Mouse (Mus musculus): Measurements from ENCODE around the gene Cnot1. TPM values are rescaled to one million over a fixed set of nuclear protein-coding genes. Genes with fewer than 3 reads are reported as not detected.
"Not testable (repeated sequence)": the region's sequence is repeated elsewhere in the genome, so short reads cannot be mapped to it uniquely, and the experiment has no call there.

Gene Cnot1
- polyA plus RNA-seq, 1 experiment = 1.2 TPM

GRCm38 (mm10) chr8:95806461-95807191, 638 bp downstream of the Cnot1 start:
- Histone ChIP-seq H3K36me3 (ENCODE audit: control insufficient read depth) (peaks cover 38% of the 10 kb centered on the region), H3K4me3 (replicated peaks) (peak overlapping the region; percentile 98), H3K9me3 (ENCODE audit: control insufficient read depth, low read length) (no peaks in the 10 kb centered on the region), H3K4me1 (ENCODE audit: control insufficient read depth) (peaks cover 50% of the 10 kb centered on the region), H3K27me3 (ENCODE audit: control insufficient read depth) (no peaks in the 10 kb centered on the region)
- TF ChIP-seq GATA1 (IDR thresholded peaks at IDR 0.05; ENCODE audit: low read length) (no peak), TAL1 (IDR thresholded peaks at IDR 0.05; ENCODE audit: low read length) (no peak)

GRCm38 (mm10) chr8:95805482-95805881, 1.8 kb downstream of the Cnot1 start:
- Histone ChIP-seq H3K9me3 (ENCODE audit: control insufficient read depth, low read length) (no peaks in the 10 kb centered on the region), H3K36me3 (ENCODE audit: control insufficient read depth) (peaks cover 49% of the 10 kb centered on the region), H3K4me1 (ENCODE audit: control insufficient read depth) (peaks cover 53% of the 10 kb centered on the region), H3K27me3 (ENCODE audit: control insufficient read depth) (no peaks in the 10 kb centered on the region), H3K4me3 (replicated peaks) (peak overlapping the region; percentile 98)
- TF ChIP-seq TAL1 (IDR thresholded peaks at IDR 0.05; ENCODE audit: low read length) (no peak), GATA1 (IDR thresholded peaks at IDR 0.05; ENCODE audit: low read length) (no peak)

- no peaks in the 10 kb centered on the region for H3K9me3 ChIP-seq (ENCODE audit: control insufficient read depth, low read length)
- no peak overlapping the region for H3K4me3 ChIP-seq (replicated peaks)
- TF ChIP-seq GATA1 (IDR thresholded peaks at IDR 0.05; ENCODE audit: low read length) (no peak), TAL1 (IDR thresholded peaks at IDR 0.05; ENCODE audit: low read length) (no peak)
- H3K27me3 ChIP-seq (ENCODE audit: control insufficient read depth) = no peaks in the 10 kb centered on the region
- H3K36me3 ChIP-seq (ENCODE audit: control insufficient read depth) = peaks cover 77% of the 10 kb centered on the region
- H3K4me1 ChIP-seq (ENCODE audit: control insufficient read depth) = peaks cover 53% of the 10 kb centered on the region
Observed at GRCm38 (mm10) chr8:95802231-95802630, 5.0 kb downstream of the Cnot1 start.

GRCm38 (mm10) chr8:95801476-95802064, 5.7 kb downstream of the Cnot1 start:
- Histone ChIP-seq H3K4me3 (replicated peaks) (no peak overlapping the region), H3K27me3 (ENCODE audit: control insufficient read depth) (no peaks in the 10 kb centered on the region), H3K36me3 (ENCODE audit: control insufficient read depth) (peaks cover 79% of the 10 kb centered on the region), H3K9me3 (ENCODE audit: control insufficient read depth, low read length) (no peaks in the 10 kb centered on the region), H3K4me1 (ENCODE audit: control insufficient read depth) (peaks cover 53% of the 10 kb centered on the region)
- TF ChIP-seq GATA1 (IDR thresholded peaks at IDR 0.05; ENCODE audit: low read length) (no peak), TAL1 (IDR thresholded peaks at IDR 0.05; ENCODE audit: low read length) (no peak)

GRCm38 (mm10) chr8:95800353-95800752, 6.9 kb downstream of the Cnot1 start:
- Histone ChIP-seq H3K4me1 (ENCODE audit: control insufficient read depth) (peaks cover 42% of the 10 kb centered on the region), H3K9me3 (ENCODE audit: control insufficient read depth, low read length) (no peaks in the 10 kb centered on the region), H3K4me3 (replicated peaks) (no peak overlapping the region), H3K36me3 (ENCODE audit: control insufficient read depth) (peaks cover 85% of the 10 kb centered on the region), H3K27me3 (ENCODE audit: control insufficient read depth) (no peaks in the 10 kb centered on the region)
- TF ChIP-seq TAL1 (IDR thresholded peaks at IDR 0.05; ENCODE audit: low read length) (no peak), GATA1 (IDR thresholded peaks at IDR 0.05; ENCODE audit: low read length) (no peak)

- Histone ChIP-seq H3K27me3 (ENCODE audit: control insufficient read depth) (no peaks in the 10 kb centered on the region), H3K4me3 (replicated peaks) (no peak overlapping the region), H3K9me3 (ENCODE audit: control insufficient read depth, low read length) (no peaks in the 10 kb centered on the region), H3K36me3 (ENCODE audit: control insufficient read depth) (peaks cover 81% of the 10 kb centered on the region), H3K4me1 (ENCODE audit: control insufficient read depth) (peaks cover 37% of the 10 kb centered on the region)
- TF ChIP-seq GATA1 (IDR thresholded peaks at IDR 0.05; ENCODE audit: low read length) = no peak
- TF ChIP-seq TAL1 (IDR thresholded peaks at IDR 0.05; ENCODE audit: low read length) = no peak
Observed at GRCm38 (mm10) chr8:95799891-95800290, 7.4 kb downstream of the Cnot1 start.

GRCm38 (mm10) chr8:95799117-95799516, 8.1 kb downstream of the Cnot1 start:
- Histone ChIP-seq H3K4me1 (ENCODE audit: control insufficient read depth) (peaks cover 32% of the 10 kb centered on the region), H3K9me3 (ENCODE audit: control insufficient read depth, low read length) (no peaks in the 10 kb centered on the region), H3K4me3 (replicated peaks) (no peak overlapping the region), H3K36me3 (ENCODE audit: control insufficient read depth) (peaks cover 77% of the 10 kb centered on the region), H3K27me3 (ENCODE audit: control insufficient read depth) (no peaks in the 10 kb centered on the region)
- no peak for TF ChIP-seq GATA1 (IDR thresholded peaks at IDR 0.05; ENCODE audit: low read length)
- TF ChIP-seq TAL1 (IDR thresholded peaks at IDR 0.05; ENCODE audit: low read length) = no peak

GRCm38 (mm10) chr8:95795333-95796061, 11.8 kb downstream of the Cnot1 start:
- H3K4me1 ChIP-seq (ENCODE audit: control insufficient read depth) = peaks cover 12% of the 10 kb centered on the region
- peaks cover 65% of the 10 kb centered on the region for H3K36me3 ChIP-seq (ENCODE audit: control insufficient read depth)
- H3K4me3 ChIP-seq (replicated peaks); H3K9me3 ChIP-seq (ENCODE audit: control insufficient read depth, low read length); H3K27me3 ChIP-seq (ENCODE audit: control insufficient read depth): not testable (repeated sequence)

GRCm38 (mm10) chr8:95785591-95785990, 21.7 kb downstream of the Cnot1 start:
- Histone ChIP-seq H3K4me1 (ENCODE audit: control insufficient read depth) (no peaks in the 10 kb centered on the region; the same call in 1 of the 2 replicates), H3K36me3 (ENCODE audit: control insufficient read depth) (peaks cover 91% of the 10 kb centered on the region), H3K9me3 (ENCODE audit: control insufficient read depth, low read length) (no peaks in the 10 kb centered on the region), H3K27me3 (ENCODE audit: control insufficient read depth) (no peaks in the 10 kb centered on the region), H3K4me3 (replicated peaks) (no peak overlapping the region)
- no peak for TF ChIP-seq GATA1 (IDR thresholded peaks at IDR 0.05; ENCODE audit: low read length)
- no peak for TF ChIP-seq TAL1 (IDR thresholded peaks at IDR 0.05; ENCODE audit: low read length)

Measured in erythroblast, embryonic 14.5 days (primary cell).